Mouse (Mus musculus) myocyte (in vitro differentiated cells): ENCODE measurements around the gene Aamdc. TPM values are rescaled to one million over a fixed set of nuclear protein-coding genes. Genes with fewer than 3 reads are reported as not detected.

Experiments used
- H3K27me3 ChIP-seq: one replicate; pipeline ENCODE4 v1.6.1; 2011; ENCODE audit not compliant: control insufficient read depth, insufficient read depth, insufficient read length
- H3K36me3 ChIP-seq: one replicate; pipeline ENCODE4 v1.6.1; 2011; ENCODE audit not compliant: control insufficient read depth, insufficient read depth
- H3K4me2 ChIP-seq: one replicate; pipeline ENCODE4 v1.6.1; 2011; ENCODE audit warnings: low read depth, control low read depth
- H3K4me3 ChIP-seq: one replicate; pipeline ENCODE4 v1.5.1; 2011; ENCODE audit warnings: mild to moderate bottlenecking, control low read depth, moderate library complexity
- H3K79me2 ChIP-seq: one replicate; pipeline ENCODE4 v1.6.1; 2011; ENCODE audit not compliant: control insufficient read depth, insufficient read depth
- H3ac ChIP-seq: one replicate; pipeline ENCODE4 v1.6.1; 2011; ENCODE audit not compliant: control insufficient read depth, insufficient read length
- CEBPB ChIP-seq: IDR thresholded peaks from 2 replicates; pipeline ENCODE4 v1.6.1; 2011; ENCODE audit warnings: mild to moderate bottlenecking, moderate library complexity; ENCODE audit not compliant: poor library complexity, insufficient read depth, severe bottlenecking
- E2F4 ChIP-seq: IDR thresholded peaks from one replicate; pipeline ENCODE4 v1.6.1; 2011; ENCODE audit warnings: mild to moderate bottlenecking, control low read depth, moderate library complexity; ENCODE audit not compliant: insufficient read depth
- MAX ChIP-seq: IDR thresholded peaks from one replicate; pipeline ENCODE4 v1.6.1; 2011; ENCODE audit warnings: low read depth, mild to moderate bottlenecking, control low read depth
- MYOD1 ChIP-seq, 3 experiments: IDR thresholded peaks; one replicate each; pipeline ENCODE4 v1.6.1; 2011; ENCODE audit warnings: control low read depth in 2 of 3, low read depth in 2 of 3, mild to moderate bottlenecking in 2 of 3, moderate library complexity in 1 of 3; ENCODE audit not compliant: insufficient read length in 2 of 3, control insufficient read depth in 1 of 3
- MYOG ChIP-seq, 3 experiments: IDR thresholded peaks; one replicate each; pipeline ENCODE4 v1.6.1; 2011; ENCODE audit warnings: control low read depth in 2 of 3, low read depth in 2 of 3, mild to moderate bottlenecking in 2 of 3; ENCODE audit not compliant: insufficient read length in 2 of 3, control insufficient read depth in 1 of 3, insufficient read depth in 1 of 3
- POLR2A ChIP-seq: IDR thresholded peaks from one replicate; pipeline ENCODE4 v1.6.1; 2011; ENCODE audit warnings: low read depth, mild to moderate bottlenecking, control low read depth, moderate library complexity; ENCODE audit not compliant: insufficient read length
- POLR2AphosphoS2 ChIP-seq: IDR thresholded peaks from one replicate; pipeline ENCODE4 v1.6.1; 2011; ENCODE audit warnings: low read depth, control low read depth; ENCODE audit not compliant: insufficient read length
- REST ChIP-seq: IDR thresholded peaks from one replicate; pipeline ENCODE4 v1.6.1; 2011; ENCODE audit warnings: mild to moderate bottlenecking, control low read depth, moderate library complexity; ENCODE audit not compliant: insufficient read depth, insufficient read length
- SRF ChIP-seq: IDR thresholded peaks from one replicate; pipeline ENCODE4 v1.6.1; 2011; ENCODE audit warnings: low read depth; ENCODE audit not compliant: control insufficient read depth, insufficient read length
- TCF12 ChIP-seq: IDR thresholded peaks from one replicate; pipeline ENCODE4 v1.6.1; 2011; ENCODE audit warnings: mild to moderate bottlenecking, control low read depth; ENCODE audit not compliant: poor library complexity, insufficient read depth, severe bottlenecking
- TCF3 ChIP-seq: IDR thresholded peaks from one replicate; pipeline ENCODE4 v1.6.1; 2011; ENCODE audit warnings: low read depth, control low read depth; ENCODE audit not compliant: insufficient read length
- USF1 ChIP-seq: IDR thresholded peaks from one replicate; pipeline ENCODE4 v1.6.1; 2011; ENCODE audit warnings: low read depth, mild to moderate bottlenecking, control low read depth, moderate library complexity
- polyA plus RNA-seq: library from polyadenylated mRNA; unstranded; fragments of >200 nt; fragmentation: generic; extraction: Trizol; gene quantifications from one replicate; pipeline ENCODE4 v1.2.1, GENCODE M21; 2012; ENCODE audit warnings: missing spikeins

Aamdc gene
- polyA plus RNA-seq, 1 experiment = 127 TPM

GRCm38 (mm10) chr7:97579976-97580842, 912 bp upstream of the Aamdc start:
- H3ac ChIP-seq = peak overlapping the region; percentile 51
- H3K79me2 ChIP-seq = peaks cover 49% of the 10 kb centered on the region
- TF ChIP-seq POLR2AphosphoS2 (no peak), MYOD1 (IDR thresholded peaks at IDR 0.05; ENCODE audit: control insufficient read depth in 1 of 3, insufficient read length in 2 of 3, low read depth in 2 of 3) (no peak), REST (no peak), CEBPB (no peak), TCF12 (no peak), SRF (no peak), MYOG (IDR thresholded peaks at IDR 0.05; ENCODE audit: control insufficient read depth in 1 of 3, insufficient read depth in 1 of 3, insufficient read length in 2 of 3, low read depth in 2 of 3) (no peak), MAX (no peak), USF1 (no peak), POLR2A (no peak), TCF3 (no peak), E2F4 (no peak)
- peak overlapping the region; percentile 95 for H3K4me2 ChIP-seq
- H3K27me3 ChIP-seq = no peaks in the 10 kb centered on the region
- no peaks in the 10 kb centered on the region for H3K36me3 ChIP-seq
- peak overlapping the region; percentile 83 for H3K4me3 ChIP-seq

GRCm38 (mm10) chr7:97578361-97579066, 783 bp downstream of the Aamdc start:
- peak overlapping the region; percentile 80 for H3K4me2 ChIP-seq
- H3ac ChIP-seq = peak overlapping the region; percentile 51
- no peak for TF ChIP-seq MAX
- peak; percentile 37 to 84 (median 70) for TF ChIP-seq MYOD1 (IDR thresholded peaks at IDR 0.05; ENCODE audit: control insufficient read depth in 1 of 3, insufficient read length in 2 of 3, low read depth in 2 of 3)
- TF ChIP-seq REST = no peak
- no peak for TF ChIP-seq CEBPB
- no peak for TF ChIP-seq USF1
- no peak for TF ChIP-seq SRF
- TF ChIP-seq TCF12 = peak; percentile 52
- TF ChIP-seq POLR2A = peak; percentile 45
- TF ChIP-seq E2F4 = no peak
- peak; percentile 78 to 91 (median 89) for TF ChIP-seq MYOG (IDR thresholded peaks at IDR 0.05; ENCODE audit: control insufficient read depth in 1 of 3, insufficient read depth in 1 of 3, insufficient read length in 2 of 3, low read depth in 2 of 3)
- TF ChIP-seq TCF3 = peak; percentile 29
- peak; percentile 9 for TF ChIP-seq POLR2AphosphoS2
- H3K36me3 ChIP-seq = no peaks in the 10 kb centered on the region
- H3K27me3 ChIP-seq = no peaks in the 10 kb centered on the region
- H3K4me3 ChIP-seq = peak overlapping the region; percentile 83
- H3K79me2 ChIP-seq = peaks cover 32% of the 10 kb centered on the region

GRCm38 (mm10) chr7:97570389-97570788, 8.9 kb downstream of the Aamdc start:
- no peaks in the 10 kb centered on the region for H3K36me3 ChIP-seq
- no peak overlapping the region for H3K4me3 ChIP-seq
- H3ac ChIP-seq = no peak overlapping the region
- no peaks in the 10 kb centered on the region for H3K27me3 ChIP-seq
- no peak overlapping the region for H3K4me2 ChIP-seq
- TF ChIP-seq TCF12 (no peak), E2F4 (no peak), MYOG (IDR thresholded peaks at IDR 0.05; ENCODE audit: control insufficient read depth in 1 of 3, insufficient read depth in 1 of 3, insufficient read length in 2 of 3, low read depth in 2 of 3) (no peak), USF1 (no peak), CEBPB (no peak), POLR2A (no peak), MYOD1 (IDR thresholded peaks at IDR 0.05; ENCODE audit: control insufficient read depth in 1 of 3, insufficient read length in 2 of 3, low read depth in 2 of 3) (no peak), TCF3 (no peak), POLR2AphosphoS2 (no peak), REST (no peak), MAX (no peak), SRF (no peak)
- H3K79me2 ChIP-seq = no peaks in the 10 kb centered on the region

GRCm38 (mm10) chr7:97569372-97569771, 9.9 kb downstream of the Aamdc start:
- Histone ChIP-seq H3K79me2 (no peaks in the 10 kb centered on the region), H3K36me3 (no peaks in the 10 kb centered on the region), H3K4me3 (no peak overlapping the region), H3K4me2 (no peak overlapping the region), H3K27me3 (no peaks in the 10 kb centered on the region), H3ac (no peak overlapping the region)
- TF ChIP-seq SRF = no peak
- TF ChIP-seq TCF3 = no peak
- TF ChIP-seq MYOG (IDR thresholded peaks at IDR 0.05; ENCODE audit: control insufficient read depth in 1 of 3, insufficient read depth in 1 of 3, insufficient read length in 2 of 3, low read depth in 2 of 3) = no peak
- no peak for TF ChIP-seq TCF12
- no peak for TF ChIP-seq POLR2AphosphoS2
- TF ChIP-seq E2F4 = no peak
- no peak for TF ChIP-seq MYOD1 (IDR thresholded peaks at IDR 0.05; ENCODE audit: control insufficient read depth in 1 of 3, insufficient read length in 2 of 3, low read depth in 2 of 3)
- no peak for TF ChIP-seq CEBPB
- TF ChIP-seq MAX = no peak
- no peak for TF ChIP-seq POLR2A
- no peak for TF ChIP-seq REST
- no peak for TF ChIP-seq USF1
